Mouse (Mus musculus): ENCODE results near the gene C130050O18Rik. TPM values are rescaled to one million over a fixed set of nuclear protein-coding genes. Genes with fewer than 3 reads are reported as not detected.
A peak's percentile ranks its signal among the peaks of the same experiment; 100 is the strongest.

Gene C130050O18Rik
- total RNA-seq, 2 experiments from 2014 or later: 3.6 to 5.8 TPM

GRCm38 (mm10) chr5:139448025-139448424 is 42.9 kb downstream of the C130050O18Rik start:
- ATAC-seq (replicated peaks; ENCODE audit: poor library complexity, severe bottlenecking): no peak

DNA sequence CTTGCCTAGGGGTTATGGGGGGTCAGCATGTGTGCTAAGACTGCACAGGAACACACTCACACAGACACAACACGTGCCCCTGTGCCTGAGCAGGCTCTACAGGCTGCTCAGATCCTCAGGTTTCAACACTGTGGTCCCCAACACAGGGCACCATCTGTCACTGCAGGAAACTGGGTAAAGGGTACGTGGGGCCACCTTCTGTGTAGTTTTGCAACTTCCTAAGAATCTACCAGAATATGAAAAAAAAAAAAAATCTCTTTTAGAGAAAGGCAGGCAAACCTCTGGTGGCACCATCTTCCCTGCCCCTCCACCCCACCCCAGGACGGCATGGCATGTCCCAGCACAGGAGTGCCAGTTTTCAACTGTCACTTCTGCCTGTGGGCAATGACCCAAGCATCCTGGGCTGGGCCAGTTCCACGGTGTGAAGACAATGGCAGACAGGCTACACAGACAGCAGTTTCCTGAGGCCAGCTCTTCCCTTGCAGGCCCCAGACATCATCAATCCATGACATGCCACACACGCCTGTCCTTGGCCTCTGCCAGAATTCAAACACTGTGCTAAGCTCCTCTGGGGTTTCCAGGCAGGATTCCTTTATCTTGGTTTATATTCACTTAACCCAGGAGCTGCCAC is 44.2 kb downstream of the C130050O18Rik start:
- ATAC-seq (replicated peaks; ENCODE audit: poor library complexity, severe bottlenecking): peak; percentile 89

GRCm38 (mm10) chr5:139449926-139450325 is 44.8 kb downstream of the C130050O18Rik start:
- peak; percentile 57 for ATAC-seq (replicated peaks; ENCODE audit: poor library complexity, severe bottlenecking)

GRCm38 (mm10) chr5:139453031-139453430 is 48.0 kb downstream of the C130050O18Rik start:
- ATAC-seq (replicated peaks; ENCODE audit: poor library complexity, severe bottlenecking): no peak

DNA sequence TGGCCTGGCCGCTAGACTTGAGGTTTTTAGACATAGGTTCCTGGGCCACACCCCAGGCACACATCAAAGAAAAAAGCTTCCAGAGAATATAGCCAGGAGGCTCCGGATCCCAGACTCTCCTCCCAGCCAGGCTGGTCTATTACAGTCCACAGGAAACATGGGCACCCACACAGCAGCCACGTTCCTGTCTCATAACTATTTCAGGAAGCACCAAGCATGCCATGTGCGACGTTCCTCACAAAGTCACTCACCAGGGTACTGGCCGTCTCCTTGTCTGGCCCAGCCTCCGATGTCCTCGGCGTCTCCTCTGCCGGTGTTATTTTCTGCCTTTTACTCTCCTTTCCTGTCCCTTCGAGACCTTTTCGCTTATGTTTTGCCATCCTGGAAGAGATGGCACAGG is 50.1 kb downstream of the C130050O18Rik start:
- ATAC-seq (replicated peaks; ENCODE audit: poor library complexity, severe bottlenecking): no peak

- no peak for ATAC-seq (replicated peaks; ENCODE audit: poor library complexity, severe bottlenecking)
Measured at GRCm38 (mm10) chr5:139457241-139457640, 52.2 kb downstream of the C130050O18Rik start.

GRCm38 (mm10) chr5:139459938-139460337 is 54.9 kb downstream of the C130050O18Rik start:
- ATAC-seq (replicated peaks; ENCODE audit: poor library complexity, severe bottlenecking): no peak

DNA sequence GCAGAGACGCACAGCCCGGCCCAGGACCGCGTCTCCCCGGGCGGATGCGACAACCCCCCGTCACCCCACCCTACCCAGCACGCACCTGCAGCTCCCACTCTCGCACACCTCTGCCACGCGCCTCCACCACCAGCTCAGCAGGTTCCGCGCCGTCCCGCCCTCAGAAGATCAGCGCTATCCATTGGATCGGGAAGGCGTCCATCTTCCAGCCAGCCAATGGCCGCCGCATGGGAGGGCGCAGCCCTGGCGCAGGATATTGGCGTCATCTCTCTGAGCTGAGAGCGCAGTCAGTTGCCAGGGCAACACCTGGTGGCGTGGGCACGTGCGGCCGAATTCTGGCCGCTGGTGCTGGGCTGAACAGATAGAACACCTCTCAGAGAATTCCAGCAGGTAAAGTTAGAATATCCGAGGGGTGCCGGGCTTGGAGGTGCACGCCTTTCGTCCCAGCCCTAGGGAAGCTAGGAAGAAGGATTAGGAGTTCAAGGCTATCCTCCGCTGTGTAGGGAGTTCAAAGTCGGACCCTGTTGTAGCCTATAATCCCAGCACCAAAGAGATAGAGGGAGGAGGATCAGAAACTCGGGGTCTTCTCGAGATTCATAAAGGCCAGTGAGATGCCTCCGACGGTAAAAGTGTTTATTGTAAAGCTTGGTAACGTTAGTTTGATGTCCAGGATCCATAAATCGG is 55.4 kb downstream of the C130050O18Rik start, which contains the start of gene 3110082I17Rik:
TSS of gene 3110082I17Rik (minus strand) at position 144 of the 684 bp plus-strand sequence.
- peak; percentile 98 for ATAC-seq (replicated peaks; ENCODE audit: poor library complexity, severe bottlenecking)

- no peak for ATAC-seq (replicated peaks; ENCODE audit: poor library complexity, severe bottlenecking)
Measured at GRCm38 (mm10) chr5:139464874-139465273, 59.8 kb downstream of the C130050O18Rik start.

Other genes with a start within 250 kb of the C130050O18Rik start
- gene Sun1, start 204.6 kb upstream of the C130050O18Rik start, total RNA-seq (2014; fragmentation: Nextera tagmentation): 33.4 and 43.0 TPM in 2 replicates
- gene Sun1, start 204.6 kb upstream of the C130050O18Rik start, total RNA-seq (2017): 23.3 and 33.9 TPM in 2 replicates
- gene Get4, start 153.0 kb upstream of the C130050O18Rik start, total RNA-seq (2014; fragmentation: Nextera tagmentation): 43.8 and 51.8 TPM in 2 replicates
- gene Get4, start 153.0 kb upstream of the C130050O18Rik start, total RNA-seq (2017): 17.9 and 30.5 TPM in 2 replicates
- 46.5 and 63.5 TPM in 2 replicates for gene Adap1, start 79.7 kb upstream of the C130050O18Rik start, total RNA-seq (2014; fragmentation: Nextera tagmentation)
- gene Adap1, start 79.7 kb upstream of the C130050O18Rik start, total RNA-seq (2017): 39.4 and 53.9 TPM in 2 replicates
- 29.2 and 60.1 TPM in 2 replicates for gene Cox19, start 53.9 kb upstream of the C130050O18Rik start, total RNA-seq (2014; fragmentation: Nextera tagmentation)
- 31.4 and 35.9 TPM in 2 replicates for gene Cox19, start 53.9 kb upstream of the C130050O18Rik start, total RNA-seq (2017)
- not detected in 2 replicates for gene Cyp2w1, start 52.7 kb upstream of the C130050O18Rik start, total RNA-seq (2014; fragmentation: Nextera tagmentation)
- gene Cyp2w1, start 52.7 kb upstream of the C130050O18Rik start, total RNA-seq (2017): not detected in 2 replicates
- gene Gpr146, start 27.6 kb upstream of the C130050O18Rik start, total RNA-seq (2014; fragmentation: Nextera tagmentation): 5.0 and 7.3 TPM in 2 replicates
- 4.0 and 5.4 TPM in 2 replicates for gene Gpr146, start 27.6 kb upstream of the C130050O18Rik start, total RNA-seq (2017)
- not detected in 2 replicates for gene Gper1, start 17.9 kb downstream of the C130050O18Rik start, total RNA-seq (2014; fragmentation: Nextera tagmentation)
- gene Gper1, start 17.9 kb downstream of the C130050O18Rik start, total RNA-seq (2017): not detected in 2 replicates
- gene 3110082I17Rik, start 55.2 kb downstream of the C130050O18Rik start, total RNA-seq (2014; fragmentation: Nextera tagmentation): 25.0 and 44.6 TPM in 2 replicates
- gene 3110082I17Rik, start 55.2 kb downstream of the C130050O18Rik start, total RNA-seq (2017): 52.1 and 54.1 TPM in 2 replicates
- 7.8 and 14.9 TPM in 2 replicates for gene Zfand2a, start 79.3 kb downstream of the C130050O18Rik start, total RNA-seq (2014; fragmentation: Nextera tagmentation)
- gene Zfand2a, start 79.3 kb downstream of the C130050O18Rik start, total RNA-seq (2017): 13.0 and 20.6 TPM in 2 replicates
- not detected in 2 replicates for gene Uncx, start 138.2 kb downstream of the C130050O18Rik start, total RNA-seq (2014; fragmentation: Nextera tagmentation)
- gene Uncx, start 138.2 kb downstream of the C130050O18Rik start, total RNA-seq (2017): not detected in 2 replicates